Mouse (Mus musculus): ENCODE measurements around the gene Mrps23.
A peak's percentile ranks its signal among the peaks of the same experiment; 100 is the strongest.

- TF ChIP-seq GATA1 (IDR thresholded peaks at IDR 0.05; ENCODE audit: borderline replicate concordance, low read length) (peak; percentile 31; the same call in 1 of the 3 replicates), FLI1 (IDR thresholded peaks at IDR 0.05; ENCODE audit: low read length) (no peak)
Observed at GRCm38 (mm10) chr11:88233528-88234427, 29.6 kb downstream of the Mrps23 start.
